Comparison of ENCODE assay signal across 8 mouse cellular contexts in genomic region chr10:24835702-24836342, GRCm38 (mm10). TPM values are rescaled to one million over a fixed set of nuclear protein-coding genes. Genes with fewer than 3 reads are reported as not detected.
A peak's percentile ranks its signal among the peaks of the same experiment; 100 is the strongest.
DNase-seq lines count a peak whose midpoint lies in the region; ATAC-seq lines count a peak whose summit lies in the region.

No protein-coding gene starts in this region.

- WGBS in embryonic facial prominence, embryonic 14.5 days = 5% methylated on average over 12 of the region's 12 CpGs
- WGBS in hindbrain, embryonic 16.5 days = 14% methylated on average over 12 of the region's 12 CpGs
- WGBS in liver, embryonic 15.5 days (ENCODE audit: insufficient replicate concordance) = 43% methylated on average over 12 of the region's 12 CpGs

- H3K27me3 ChIP-seq in embryonic facial prominence, embryonic 14.5 days (replicated peaks; ENCODE audit: control insufficient read depth, insufficient read depth, low read length) = no peaks in the 10 kb centered on the region
- no peaks in the 10 kb centered on the region for H3K27me3 ChIP-seq in hindbrain, embryonic 16.5 days (replicated peaks; ENCODE audit: control insufficient read depth, insufficient read depth, low read length)
- no peaks in the 10 kb centered on the region; the same call in 1 of the 2 replicates for H3K27me3 ChIP-seq in liver, embryonic 15.5 days

- H3K4me1 ChIP-seq in embryonic facial prominence, embryonic 14.5 days (ENCODE audit: control insufficient read depth, insufficient read depth, low read length) = peaks cover 19% of the 10 kb centered on the region
- H3K4me1 ChIP-seq in hindbrain, embryonic 16.5 days (ENCODE audit: control insufficient read depth, insufficient read depth, low read depth, low read length) = peaks cover 5% of the 10 kb centered on the region; the same call in 1 of the 2 replicates
- peaks cover 19% of the 10 kb centered on the region for H3K4me1 ChIP-seq in liver, embryonic 15.5 days (replicated peaks)

- peak overlapping the region; percentile 54 for H3K27ac ChIP-seq in embryonic facial prominence, embryonic 14.5 days (replicated peaks; ENCODE audit: low read depth, low read length)
- no peak overlapping the region for H3K27ac ChIP-seq in hindbrain, embryonic 16.5 days (ENCODE audit: low read depth, low read length)
- H3K27ac ChIP-seq in liver, embryonic 15.5 days (replicated peaks) = no peak overlapping the region

- intact Hi-C loops in left cerebral cortex, postnatal 10 days (cut with DNase I) = no loop called here

- peak; percentile 33 for DNase-seq in Muller cell, postnatal 12 days (ENCODE audit: inconsistent ontology term)
- peak; percentile 66 for DNase-seq in embryonic facial prominence, embryonic 14.5 days (ENCODE audit: low spot score)
- DNase-seq in left cerebral cortex, postnatal 10 days (ENCODE audit: extremely low spot score in 1 of 2, low spot score in 2 of 2) = no peak
- no peak for DNase-seq in urinary bladder, postnatal 14 days (ENCODE audit: low spot score)
- DNase-seq in ovary, adult 18-20 months (ENCODE audit: low spot score) = no peak
- DNase-seq in cerebellum, adult 8-10 months = no peak

- no peaks in the 10 kb centered on the region for H3K9me3 ChIP-seq in embryonic facial prominence, embryonic 14.5 days (ENCODE audit: control insufficient read depth, low read length)
- no peaks in the 10 kb centered on the region for H3K9me3 ChIP-seq in hindbrain, embryonic 16.5 days (ENCODE audit: control insufficient read depth, low read length)
- peaks cover 4% of the 10 kb centered on the region; the same call in 1 of the 2 replicates for H3K9me3 ChIP-seq in liver, embryonic 15.5 days (replicated peaks)

- H3K4me3 ChIP-seq in embryonic facial prominence, embryonic 14.5 days (ENCODE audit: low read depth, low read length) = peak overlapping the region; percentile 14
- peak overlapping the region; percentile 19 for H3K4me3 ChIP-seq in hindbrain, embryonic 16.5 days (ENCODE audit: low read length)
- H3K4me3 ChIP-seq in liver, embryonic 15.5 days (replicated peaks) = 0 out of 2 replicates have a peak overlapping the region, but pooled peaks have one; percentile 6

- peak overlapping the region; percentile 41; the same call in 1 of the 2 replicates for H3K9ac ChIP-seq in embryonic facial prominence, embryonic 14.5 days (ENCODE audit: low read depth, low read length)
- peak overlapping the region; percentile 24; the same call in 1 of the 2 replicates for H3K9ac ChIP-seq in hindbrain, embryonic 16.5 days (ENCODE audit: low read depth, low read length)
- no peak overlapping the region for H3K9ac ChIP-seq in liver, embryonic 15.5 days

- H3K36me3 ChIP-seq in embryonic facial prominence, embryonic 14.5 days (ENCODE audit: control insufficient read depth, insufficient read depth, low read length) = no peaks in the 10 kb centered on the region
- no peaks in the 10 kb centered on the region for H3K36me3 ChIP-seq in hindbrain, embryonic 16.5 days (ENCODE audit: control insufficient read depth, insufficient read depth, low read length)
- no peaks in the 10 kb centered on the region for H3K36me3 ChIP-seq in liver, embryonic 15.5 days (replicated peaks)

- peak overlapping the region; percentile 51 for H3K4me2 ChIP-seq in embryonic facial prominence, embryonic 14.5 days (ENCODE audit: low read depth, low read length)
- H3K4me2 ChIP-seq in hindbrain, embryonic 16.5 days (ENCODE audit: low read length) = peak overlapping the region; percentile 52
- H3K4me2 ChIP-seq in liver, embryonic 15.5 days = peak overlapping the region; percentile 46

- ATAC-seq in embryonic facial prominence, embryonic 14.5 days (ENCODE audit: low read depth) = peak; percentile 68
- ATAC-seq in hindbrain, embryonic 16.5 days = peak; percentile 65; the same call in 1 of the 2 replicates
- no peak for ATAC-seq in liver, embryonic 15.5 days (ENCODE audit: insufficient read depth)

RNA-seq across cellular contexts. Expression of gene Enpp3, which starts 6.8 kb away (rescaled TPM):
- polyA plus RNA-seq in embryonic facial prominence, embryonic 14.5 days (2014; fragmentation: Nextera tagmentation; extraction: Ambion mirVana) = 7.2 and 7.7 TPM in 2 replicates
- 3.0 and 3.5 TPM in 2 replicates for polyA plus RNA-seq in hindbrain, embryonic 16.5 days (2015; fragmentation: Nextera tagmentation; extraction: Ambion mirVana)
- 5.7 and 6.1 TPM in 2 replicates for polyA plus RNA-seq in liver, embryonic 15.5 days (2015; fragmentation: Nextera tagmentation; extraction: Ambion mirVana)
- total RNA-seq in left cerebral cortex, postnatal 10 days (2021) = 1 to 10 TPM in 1 of 2 experiments, under 1 TPM in 1; 0.91 to 2.0 TPM

RNA-seq across cellular contexts. Expression of gene Med23, which starts 34.0 kb away (rescaled TPM):
- polyA plus RNA-seq in embryonic facial prominence, embryonic 14.5 days (2014; fragmentation: Nextera tagmentation; extraction: Ambion mirVana) = 17.7 and 24.3 TPM in 2 replicates
- 20.5 and 23.8 TPM in 2 replicates for polyA plus RNA-seq in hindbrain, embryonic 16.5 days (2015; fragmentation: Nextera tagmentation; extraction: Ambion mirVana)
- 5.9 and 6.2 TPM in 2 replicates for polyA plus RNA-seq in liver, embryonic 15.5 days (2015; fragmentation: Nextera tagmentation; extraction: Ambion mirVana)
- total RNA-seq in left cerebral cortex, postnatal 10 days (2021) = 10 to 100 TPM; 28.1 to 30.5 TPM

Comparison
In these comparisons a context has a peak if more than half of its experiments do, and no peak if none do; other contexts are left out.
1. DNase-seq: peak in Muller cell, postnatal 12 days (single experiment) and embryonic facial prominence, embryonic 14.5 days (single experiment); none in left cerebral cortex, postnatal 10 days (0 of 2), urinary bladder, postnatal 14 days (single experiment), ovary, adult 18-20 months (single experiment) and cerebellum, adult 8-10 months (single experiment).
2. Peak in every context shown above with its lines, with median percentiles within 50 percentile points of each other: H3K4me2 ChIP-seq and H3K4me3 ChIP-seq.